In genomic region chr2:174500814-174501503, GRCm38 (mm10) we compare ENCODE assay signal across 20 mouse cellular contexts. TPM values are rescaled to one million over a fixed set of nuclear protein-coding genes. Genes with fewer than 3 reads are reported as not detected.
DNase-seq lines count a peak whose midpoint lies in the region; ATAC-seq lines count a peak whose summit lies in the region.
"Had no signal": no experiment of that assay in that cellular context is flagged by ENCODE, and none has a peak within 500 bp of the region (broad histone marks: within the 10 kb centered on the region; RNA-seq: fewer than 3 reads in every experiment).

No protein-coding gene starts in this region.

- no peak overlapping the region for H3K4me2 ChIP-seq in hindbrain, embryonic 11.5 days (replicated peaks; ENCODE audit: low read depth, low read length)
- H3K4me2 ChIP-seq in forebrain, embryonic 16.5 days (ENCODE audit: low read length): no peak overlapping the region
- H3K4me2 ChIP-seq in limb, embryonic 11.5 days (ENCODE audit: low read depth, severe bottlenecking): no peak overlapping the region
- no peak overlapping the region for H3K4me2 ChIP-seq in neural tube, embryonic 13.5 days
- H3K4me2 ChIP-seq: heart, embryonic 15.5 days had no signal

- 81% methylated on average over 14 of the region's 14 CpGs for WGBS in hindbrain, embryonic 11.5 days
- WGBS in hindbrain, embryonic 10.5 days: 89% methylated on average over 14 of the region's 14 CpGs
- WGBS in forebrain, embryonic 16.5 days: 68% methylated on average over 14 of the region's 14 CpGs
- 64% methylated on average over 14 of the region's 14 CpGs for WGBS in limb, embryonic 11.5 days
- WGBS in neural tube, embryonic 13.5 days: 67% methylated on average over 14 of the region's 14 CpGs

- H3K36me3 ChIP-seq in hindbrain, embryonic 11.5 days (ENCODE audit: control insufficient read depth, insufficient read depth, low read length): no peaks in the 10 kb centered on the region
- no peaks in the 10 kb centered on the region for H3K36me3 ChIP-seq in hindbrain, embryonic 10.5 days
- H3K36me3 ChIP-seq in forebrain, embryonic 16.5 days (ENCODE audit: control insufficient read depth, insufficient read depth): no peaks in the 10 kb centered on the region
- no peaks in the 10 kb centered on the region for H3K36me3 ChIP-seq in limb, embryonic 11.5 days (ENCODE audit: control insufficient read depth, insufficient read depth, low read length)
- no peaks in the 10 kb centered on the region for H3K36me3 ChIP-seq in neural tube, embryonic 13.5 days
- H3K36me3 ChIP-seq: heart, embryonic 15.5 days had no signal

- no peaks in the 10 kb centered on the region for H3K4me1 ChIP-seq in hindbrain, embryonic 11.5 days (replicated peaks; ENCODE audit: control insufficient read depth, insufficient read depth, low read length)
- H3K4me1 ChIP-seq in hindbrain, embryonic 10.5 days (replicated peaks): 0 out of 2 replicates have a peak, but pooled peaks cover 3% of the 10 kb centered on the region
- H3K4me1 ChIP-seq in forebrain, embryonic 16.5 days (replicated peaks; ENCODE audit: control insufficient read depth, insufficient read depth, low read length): peaks cover 4% of the 10 kb centered on the region; the same call in 1 of the 2 replicates
- H3K4me1 ChIP-seq in limb, embryonic 11.5 days (ENCODE audit: control insufficient read depth, insufficient read depth, low read length): no peaks in the 10 kb centered on the region
- peaks cover 22% of the 10 kb centered on the region for H3K4me1 ChIP-seq in neural tube, embryonic 13.5 days (replicated peaks)

- H3K9me3 ChIP-seq in hindbrain, embryonic 11.5 days (ENCODE audit: control insufficient read depth, low read length): no peaks in the 10 kb centered on the region
- no peaks in the 10 kb centered on the region for H3K9me3 ChIP-seq in hindbrain, embryonic 10.5 days
- H3K9me3 ChIP-seq in forebrain, embryonic 16.5 days (ENCODE audit: control insufficient read depth, low read length): no peaks in the 10 kb centered on the region
- H3K9me3 ChIP-seq in limb, embryonic 11.5 days (ENCODE audit: control insufficient read depth, low read length): no peaks in the 10 kb centered on the region
- H3K9me3 ChIP-seq in neural tube, embryonic 13.5 days: no peaks in the 10 kb centered on the region
- H3K9me3 ChIP-seq: heart, embryonic 15.5 days had no signal

- peak; percentile 64 for ATAC-seq in hindbrain, embryonic 11.5 days (ENCODE audit: low FRiP score)
- ATAC-seq in forebrain, embryonic 16.5 days: peak; percentile 66; the same call in 1 of the 2 replicates
- peak; percentile 26; the same call in 1 of the 2 replicates for ATAC-seq in limb, embryonic 11.5 days (ENCODE audit: insufficient number of reproducible peaks, low FRiP score, low TSS enrichment, low read depth)
- peak; percentile 75 for ATAC-seq in neural tube, embryonic 13.5 days (ENCODE audit: low read depth)
- ATAC-seq: activated CD4-positive, CD25-positive, alpha-beta regulatory T cell, adult 4 months had no signal

- H3K9ac ChIP-seq in hindbrain, embryonic 11.5 days (ENCODE audit: low read depth, low read length): no peak overlapping the region
- H3K9ac ChIP-seq in forebrain, embryonic 16.5 days (replicated peaks; ENCODE audit: low read depth, low read length): no peak overlapping the region
- H3K9ac ChIP-seq in limb, embryonic 11.5 days (ENCODE audit: low read length): no peak overlapping the region
- no peak overlapping the region for H3K9ac ChIP-seq in neural tube, embryonic 13.5 days
- H3K9ac ChIP-seq: heart, embryonic 15.5 days had no signal

- H3K27ac ChIP-seq in hindbrain, embryonic 11.5 days (ENCODE audit: low read depth, low read length): no peak overlapping the region
- no peak overlapping the region for H3K27ac ChIP-seq in hindbrain, embryonic 10.5 days
- H3K27ac ChIP-seq in forebrain, embryonic 16.5 days (ENCODE audit: low read length): no peak overlapping the region
- H3K27ac ChIP-seq in limb, embryonic 11.5 days (replicated peaks; ENCODE audit: low read depth, low read length): no peak overlapping the region
- H3K27ac ChIP-seq in neural tube, embryonic 13.5 days (replicated peaks): peak overlapping the region; percentile 56
- H3K27ac ChIP-seq: heart, adult 2 months; heart, embryonic 15.5 days had no signal

- H3K4me3 ChIP-seq in hindbrain, embryonic 11.5 days (ENCODE audit: low read depth, low read length): no peak overlapping the region
- no peak overlapping the region for H3K4me3 ChIP-seq in hindbrain, embryonic 10.5 days
- H3K4me3 ChIP-seq in forebrain, embryonic 16.5 days (replicated peaks; ENCODE audit: low read length): no peak overlapping the region
- no peak overlapping the region for H3K4me3 ChIP-seq in limb, embryonic 11.5 days (ENCODE audit: low read depth, low read length)
- H3K4me3 ChIP-seq in neural tube, embryonic 13.5 days: no peak overlapping the region
- H3K4me3 ChIP-seq: heart, adult 2 months; heart, embryonic 15.5 days had no signal

- no peak for DNase-seq in hindbrain, embryonic 11.5 days (ENCODE audit: low spot score)
- DNase-seq in hindbrain, embryonic 10.5 days (ENCODE audit: low spot score): no peak
- DNase-seq in limb, embryonic 11.5 days (ENCODE audit: low spot score): peak; percentile 32
- DNase-seq in natural killer cell, adult 2 months (ENCODE audit: low spot score in 2 of 2): no peak
- no peak for DNase-seq in heart, adult 11 months
- no peak for DNase-seq in cerebellum, adult 18-20 months
- DNase-seq: adrenal gland, postnatal 14 days; B cell, adult 2 months; cerebellum, adult 2 months; gastrocnemius, postnatal 10 days; heart, adult 2 months; kidney, adult 18-20 months; kidney, postnatal 10 days; lung, adult 18-20 months; lung, postnatal 36 days; thymus, postnatal 25 days had no signal

- no peaks in the 10 kb centered on the region for H3K27me3 ChIP-seq in hindbrain, embryonic 11.5 days (ENCODE audit: control insufficient read depth, insufficient read depth, low read length)
- no peaks in the 10 kb centered on the region for H3K27me3 ChIP-seq in hindbrain, embryonic 10.5 days (ENCODE audit: insufficient read depth, poor library complexity, severe bottlenecking)
- no peaks in the 10 kb centered on the region for H3K27me3 ChIP-seq in forebrain, embryonic 16.5 days (replicated peaks; ENCODE audit: control insufficient read depth, insufficient read depth, low read length)
- no peaks in the 10 kb centered on the region for H3K27me3 ChIP-seq in limb, embryonic 11.5 days (ENCODE audit: control insufficient read depth, insufficient read depth, low read length)
- no peaks in the 10 kb centered on the region for H3K27me3 ChIP-seq in neural tube, embryonic 13.5 days
- H3K27me3 ChIP-seq: heart, embryonic 15.5 days had no signal

RNA-seq across cellular contexts. Expression of gene Prelid3b, which starts 28.1 kb away (rescaled TPM):
- polyA plus RNA-seq in hindbrain, embryonic 11.5 days (2014; fragmentation: Nextera tagmentation; extraction: Ambion mirVana): 130 and 141 TPM in 2 replicates
- 122 and 127 TPM in 2 replicates for polyA plus RNA-seq in hindbrain, embryonic 10.5 days (2016; fragmentation: Nextera tagmentation; extraction: Ambion mirVana)
- 120 and 121 TPM in 2 replicates for polyA plus RNA-seq in forebrain, embryonic 16.5 days (2015; fragmentation: Nextera tagmentation; extraction: Ambion mirVana)
- polyA plus RNA-seq in limb, embryonic 11.5 days (2014; fragmentation: Nextera tagmentation; extraction: Ambion mirVana): 118 and 123 TPM in 2 replicates
- polyA plus RNA-seq in neural tube, embryonic 13.5 days (2015; fragmentation: Nextera tagmentation; extraction: Ambion mirVana): 103 and 107 TPM in 2 replicates

RNA-seq across cellular contexts. Expression of gene Atp5e, which starts 37.1 kb away (rescaled TPM):
- polyA plus RNA-seq in hindbrain, embryonic 11.5 days (2014; fragmentation: Nextera tagmentation; extraction: Ambion mirVana): 686 and 740 TPM in 2 replicates
- 623 and 749 TPM in 2 replicates for polyA plus RNA-seq in hindbrain, embryonic 10.5 days (2016; fragmentation: Nextera tagmentation; extraction: Ambion mirVana)
- polyA plus RNA-seq in forebrain, embryonic 16.5 days (2015; fragmentation: Nextera tagmentation; extraction: Ambion mirVana): 529 and 555 TPM in 2 replicates
- 720 and 731 TPM in 2 replicates for polyA plus RNA-seq in limb, embryonic 11.5 days (2014; fragmentation: Nextera tagmentation; extraction: Ambion mirVana)
- 736 and 807 TPM in 2 replicates for polyA plus RNA-seq in neural tube, embryonic 13.5 days (2015; fragmentation: Nextera tagmentation; extraction: Ambion mirVana)

RNA-seq across cellular contexts. Expression of gene Tubb1, which starts 50.5 kb away (rescaled TPM):
- polyA plus RNA-seq in hindbrain, embryonic 11.5 days (2014; fragmentation: Nextera tagmentation; extraction: Ambion mirVana): 5.3 and 5.7 TPM in 2 replicates
- 5.5 and 5.7 TPM in 2 replicates for polyA plus RNA-seq in hindbrain, embryonic 10.5 days (2016; fragmentation: Nextera tagmentation; extraction: Ambion mirVana)
- 0.24 and 0.63 TPM in 2 replicates for polyA plus RNA-seq in forebrain, embryonic 16.5 days (2015; fragmentation: Nextera tagmentation; extraction: Ambion mirVana)
- 4.9 and 6.0 TPM in 2 replicates for polyA plus RNA-seq in limb, embryonic 11.5 days (2014; fragmentation: Nextera tagmentation; extraction: Ambion mirVana)
- polyA plus RNA-seq in neural tube, embryonic 13.5 days (2015; fragmentation: Nextera tagmentation; extraction: Ambion mirVana): 1.3 and 2.2 TPM in 2 replicates
